Mouse (Mus musculus): ENCODE measurements around the gene 1700122O11Rik. TPM values are rescaled to one million over a fixed set of nuclear protein-coding genes. Genes with fewer than 3 reads are reported as not detected.

The 1700122O11Rik gene
- polyA plus RNA-seq, 1 experiment from 2014 or later, result not detected

DNA sequence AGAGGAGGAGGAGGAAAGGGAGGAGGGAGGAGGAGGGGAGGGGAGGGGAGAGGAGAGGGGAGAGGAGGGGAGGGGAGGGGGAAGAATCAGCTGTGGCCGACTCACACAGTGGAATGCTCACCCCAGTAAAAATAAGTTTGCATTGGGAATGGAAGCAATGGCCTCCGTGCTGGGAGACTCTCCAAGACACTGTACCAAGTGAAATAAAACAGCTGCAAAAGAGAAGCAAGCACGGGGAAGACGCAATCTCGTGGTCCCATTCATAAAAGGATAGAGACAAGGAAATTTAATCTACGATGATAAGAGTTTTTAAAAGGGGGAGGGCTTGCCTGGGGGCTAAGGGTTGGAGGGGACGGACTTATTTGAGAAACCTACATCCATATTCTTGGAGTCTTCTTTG lies 36.9 kb downstream of the 1700122O11Rik start:
- Histone ChIP-seq H3K27me3 (no peaks in the 10 kb centered on the region), H3K9ac (no peak overlapping the region; the same call in 1 of the 2 replicates), H3K4me1 (peaks cover 43% of the 10 kb centered on the region), H3K4me3 (peak overlapping the region; percentile 26; the same call in 1 of the 2 replicates), H3K36me3 (no peaks in the 10 kb centered on the region), H3K9me3 (no peaks in the 10 kb centered on the region), H3K27ac (peak overlapping the region; percentile 85), H3K4me2 (replicated peaks) (peak overlapping the region; percentile 50)
- WGBS, result 22% methylated on average over 7 of the region's 7 CpGs
- ATAC-seq (ENCODE audit: insufficient number of reproducible peaks, insufficient read depth, low FRiP score, low TSS enrichment), result no peak

- H3K36me3 ChIP-seq, result no peaks in the 10 kb centered on the region
- peak overlapping the region; percentile 27; the same call in 1 of the 2 replicates for H3K9ac ChIP-seq
- no peaks in the 10 kb centered on the region for H3K27me3 ChIP-seq
- WGBS, result 51% methylated on average over 3 of the region's 3 CpGs
- no peaks in the 10 kb centered on the region for H3K9me3 ChIP-seq
- H3K4me3 ChIP-seq, result no peak overlapping the region
- ATAC-seq (ENCODE audit: insufficient number of reproducible peaks, insufficient read depth, low FRiP score, low TSS enrichment), result no peak
- peaks cover 32% of the 10 kb centered on the region for H3K4me1 ChIP-seq
- H3K4me2 ChIP-seq (replicated peaks), result no peak overlapping the region
- peak overlapping the region; percentile 26 for H3K27ac ChIP-seq
Observed at GRCm38 (mm10) chr17:47999812-48000211, 38.3 kb downstream of the 1700122O11Rik start.

- Histone ChIP-seq H3K27ac (peak overlapping the region; percentile 26; the same call in 1 of the 2 replicates), H3K27me3 (no peaks in the 10 kb centered on the region), H3K36me3 (no peaks in the 10 kb centered on the region), H3K9me3 (no peaks in the 10 kb centered on the region), H3K4me2 (replicated peaks) (no peak overlapping the region), H3K4me3 (no peak overlapping the region), H3K4me1 (peaks cover 31% of the 10 kb centered on the region), H3K9ac (no peak overlapping the region)
- 46% methylated on average over 6 of the region's 6 CpGs for WGBS
- ATAC-seq (ENCODE audit: insufficient number of reproducible peaks, insufficient read depth, low FRiP score, low TSS enrichment), result no peak
Observed at GRCm38 (mm10) chr17:47999403-47999802, 38.7 kb downstream of the 1700122O11Rik start.

DNA sequence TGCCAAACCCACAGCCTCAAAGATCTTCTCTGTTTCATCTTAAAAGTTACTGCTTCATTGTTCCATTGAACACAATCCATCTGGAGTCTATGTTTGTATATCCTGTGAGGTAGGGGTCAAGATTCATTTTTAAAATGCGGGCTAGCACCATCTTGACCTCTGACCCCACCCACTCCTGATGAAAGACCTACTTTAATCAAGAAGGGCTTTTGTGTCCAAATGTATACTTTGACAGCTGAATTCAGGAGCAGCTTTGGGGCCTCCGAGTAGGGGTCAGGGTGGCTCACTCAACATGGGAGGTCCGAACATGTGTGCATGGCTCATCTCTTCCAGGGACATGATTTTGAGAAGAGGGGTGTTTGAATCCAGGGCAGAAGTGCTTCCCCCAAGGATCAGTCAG lies 40.3 kb downstream of the 1700122O11Rik start:
- Histone ChIP-seq H3K27me3 (no peaks in the 10 kb centered on the region), H3K9ac (no peak overlapping the region), H3K36me3 (no peaks in the 10 kb centered on the region), H3K27ac (no peak overlapping the region), H3K4me3 (no peak overlapping the region), H3K9me3 (no peaks in the 10 kb centered on the region), H3K4me1 (peaks cover 31% of the 10 kb centered on the region), H3K4me2 (replicated peaks) (no peak overlapping the region)
- 24% methylated on average over 3 of the region's 3 CpGs for WGBS
- ATAC-seq (ENCODE audit: insufficient number of reproducible peaks, insufficient read depth, low FRiP score, low TSS enrichment), result no peak

GRCm38 (mm10) chr17:47990392-47991123 lies 47.5 kb downstream of the 1700122O11Rik start:
- H3K9ac ChIP-seq, result 0 out of 2 replicates have a peak overlapping the region, but pooled peaks have one; percentile 15
- no peaks in the 10 kb centered on the region for H3K27me3 ChIP-seq
- no peak overlapping the region for H3K4me3 ChIP-seq
- H3K4me2 ChIP-seq (replicated peaks), result no peak overlapping the region
- 42% methylated on average over 10 of the region's 10 CpGs for WGBS
- ATAC-seq (ENCODE audit: insufficient number of reproducible peaks, insufficient read depth, low FRiP score, low TSS enrichment), result no peak
- H3K36me3 ChIP-seq, result no peaks in the 10 kb centered on the region
- peak overlapping the region; percentile 94 for H3K27ac ChIP-seq
- H3K4me1 ChIP-seq, result peaks cover 43% of the 10 kb centered on the region
- no peaks in the 10 kb centered on the region for H3K9me3 ChIP-seq

GRCm38 (mm10) chr17:47989951-47990378 lies 48.1 kb downstream of the 1700122O11Rik start:
- Histone ChIP-seq H3K4me1 (peaks cover 43% of the 10 kb centered on the region), H3K9ac (0 out of 2 replicates have a peak overlapping the region, but pooled peaks have one; percentile 15), H3K36me3 (no peaks in the 10 kb centered on the region), H3K27ac (peak overlapping the region; percentile 94), H3K27me3 (no peaks in the 10 kb centered on the region), H3K9me3 (no peaks in the 10 kb centered on the region), H3K4me2 (replicated peaks) (no peak overlapping the region), H3K4me3 (no peak overlapping the region)
- 8% methylated on average over 8 of the region's 8 CpGs for WGBS
- 0 out of 2 replicates have a peak, but pooled peaks have one; percentile 41 for ATAC-seq (ENCODE audit: insufficient number of reproducible peaks, insufficient read depth, low FRiP score, low TSS enrichment)

DNA sequence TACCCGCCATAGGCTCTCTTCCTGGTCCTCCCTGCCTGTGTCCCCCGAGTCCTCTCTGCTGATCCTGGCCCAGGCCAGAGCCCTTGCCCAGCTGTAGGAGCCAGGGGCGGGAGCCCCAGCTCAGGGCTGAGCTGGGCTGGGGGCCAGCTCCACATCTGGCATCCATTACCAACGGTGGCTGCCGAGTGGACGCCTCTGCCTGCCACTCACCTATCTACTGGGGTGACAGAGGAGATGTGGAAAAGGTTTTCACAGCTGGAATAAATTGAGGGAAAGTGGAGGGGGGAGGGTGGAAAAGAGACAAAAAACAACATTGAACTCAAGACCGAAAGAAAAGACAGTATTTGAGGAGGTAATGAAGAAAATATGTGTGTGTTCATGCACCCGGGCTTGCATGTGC lies 49.3 kb downstream of the 1700122O11Rik start:
- H3K4me2 ChIP-seq (replicated peaks), result 0 out of 2 replicates have a peak overlapping the region, but pooled peaks have one; percentile 17
- ATAC-seq (ENCODE audit: insufficient number of reproducible peaks, insufficient read depth, low FRiP score, low TSS enrichment), result peak; percentile 91
- WGBS, result 18% methylated on average over 8 of the region's 8 CpGs

DNA sequence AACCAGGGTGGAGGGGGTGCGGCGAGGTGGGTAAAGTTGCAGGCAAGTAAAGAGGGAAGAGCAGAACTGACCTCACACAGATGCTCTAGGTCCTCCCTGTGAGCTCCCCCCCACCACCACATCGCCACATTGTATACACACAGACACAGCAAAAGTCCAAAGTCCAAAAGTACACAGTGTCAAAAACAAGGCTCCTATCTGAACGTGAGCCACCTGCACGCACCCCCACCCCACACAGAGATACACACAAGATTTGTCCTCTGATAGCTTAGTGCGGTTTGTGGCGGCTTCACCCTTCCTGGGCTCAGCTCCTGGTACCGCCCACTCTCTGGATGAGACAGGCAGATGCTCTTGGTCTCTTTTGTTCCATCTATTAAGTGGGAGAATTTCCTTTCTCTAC lies 50.0 kb downstream of the 1700122O11Rik start:
- WGBS, result 67% methylated on average over 8 of the region's 8 CpGs
- peak overlapping the region; percentile 94 for H3K27ac ChIP-seq

More for the DNA sequence above, 49.3 kb downstream of the 1700122O11Rik start:
- Histone ChIP-seq H3K27me3 (no peaks in the 10 kb centered on the region), H3K4me1 (peaks cover 43% of the 10 kb centered on the region), H3K9me3 (no peaks in the 10 kb centered on the region), H3K27ac (peak overlapping the region; percentile 94), H3K9ac (no peak overlapping the region), H3K4me3 (no peak overlapping the region), H3K36me3 (no peaks in the 10 kb centered on the region)

More for the DNA sequence above, 50.0 kb downstream of the 1700122O11Rik start:
- Histone ChIP-seq H3K4me3 (no peak overlapping the region), H3K9ac (no peak overlapping the region), H3K36me3 (no peaks in the 10 kb centered on the region), H3K4me2 (replicated peaks) (no peak overlapping the region), H3K9me3 (no peaks in the 10 kb centered on the region), H3K27me3 (no peaks in the 10 kb centered on the region), H3K4me1 (peaks cover 43% of the 10 kb centered on the region)
- no peak for ATAC-seq (ENCODE audit: insufficient number of reproducible peaks, insufficient read depth, low FRiP score, low TSS enrichment)

Other genes with a start within 250 kb of the 1700122O11Rik start
- 35.6 and 49.2 TPM in 2 replicates for gene Mdfi, start 203.6 kb downstream of the 1700122O11Rik start, polyA plus RNA-seq (2016; fragmentation: Nextera tagmentation; extraction: Ambion mirVana)
- gene Foxp4, start 113.6 kb downstream of the 1700122O11Rik start, polyA plus RNA-seq (2016; fragmentation: Nextera tagmentation; extraction: Ambion mirVana), result 51.0 and 52.4 TPM in 2 replicates
- not detected in 2 replicates for gene 1700067P10Rik, start 51.0 kb upstream of the 1700122O11Rik start, polyA plus RNA-seq (2016; fragmentation: Nextera tagmentation; extraction: Ambion mirVana)
- not detected in 2 replicates for gene 9830107B12Rik, start 108.0 kb upstream of the 1700122O11Rik start, polyA plus RNA-seq (2016; fragmentation: Nextera tagmentation; extraction: Ambion mirVana)
- gene A530064D06Rik, start 129.0 kb upstream of the 1700122O11Rik start, polyA plus RNA-seq (2016; fragmentation: Nextera tagmentation; extraction: Ambion mirVana), result 0.14 TPM in 1 of 2 replicates, not detected in the other
- gene Trem1, start 194.5 kb upstream of the 1700122O11Rik start, polyA plus RNA-seq (2016; fragmentation: Nextera tagmentation; extraction: Ambion mirVana), result 0.06 and 0.08 TPM in 2 replicates
- not detected in 2 replicates for gene Trem3, start 209.5 kb upstream of the 1700122O11Rik start, polyA plus RNA-seq (2016; fragmentation: Nextera tagmentation; extraction: Ambion mirVana)
- gene Treml4, start 226.0 kb upstream of the 1700122O11Rik start, polyA plus RNA-seq (2016; fragmentation: Nextera tagmentation; extraction: Ambion mirVana), result 0.12 and 0.29 TPM in 2 replicates

Data from embryonic facial prominence, embryonic 12.5 days (tissue).